ENCODE assay signal across 9 mouse cellular contexts in the genomic region with DNA sequence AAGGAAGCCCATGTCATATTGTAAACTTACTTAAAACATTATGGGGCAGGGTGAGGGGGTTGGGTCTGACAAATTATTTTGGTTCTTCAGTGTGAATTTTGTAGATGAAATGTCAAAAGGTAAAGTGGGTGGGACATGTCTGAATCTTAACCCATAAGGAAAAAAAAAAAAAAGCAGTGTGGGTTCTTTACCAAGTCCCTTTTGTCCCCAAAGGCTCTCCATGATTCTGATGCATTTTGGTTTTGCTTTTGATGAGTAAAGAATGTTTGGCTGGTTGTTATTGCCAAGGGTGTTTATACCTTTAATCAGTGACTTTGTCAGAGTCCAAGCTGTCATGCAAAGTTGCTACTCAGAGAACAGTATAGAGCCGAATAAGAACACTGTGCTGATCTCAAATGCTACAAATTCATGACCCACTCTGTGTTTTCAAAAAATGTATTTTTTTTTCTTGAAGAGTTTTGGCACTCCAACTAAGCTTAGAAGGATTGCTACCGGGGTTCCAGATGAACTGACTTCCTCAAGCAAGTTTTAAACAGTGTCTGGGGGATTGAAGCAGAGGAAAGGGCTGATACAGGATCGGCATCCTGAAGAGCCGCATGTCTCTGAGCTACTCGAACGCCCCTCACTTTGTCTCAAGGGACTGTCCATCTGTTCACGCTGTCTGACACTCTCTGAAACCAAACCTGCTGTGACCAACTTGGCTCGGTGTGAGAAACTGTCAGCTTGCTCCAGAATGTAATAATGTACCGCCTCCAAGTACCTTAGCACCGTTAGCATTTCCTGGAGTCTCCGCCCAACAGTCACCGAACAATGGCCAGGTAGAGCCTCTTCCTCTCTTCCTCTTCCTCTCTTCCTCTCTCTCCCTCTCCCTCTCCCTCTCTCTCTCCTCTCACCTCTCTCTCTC.
A peak's percentile ranks its signal among the peaks of the same experiment; 100 is the strongest.
DNase-seq lines count a peak whose midpoint lies in the region; ATAC-seq and TF ChIP-seq lines count a peak whose summit lies in the region.
"Had no signal": no experiment of that assay in that cellular context is flagged by ENCODE, and none has a peak within 500 bp of the region (broad histone marks: within the 10 kb centered on the region; RNA-seq: fewer than 3 reads in every experiment).

No protein-coding gene starts in this region.

- H3K4me3 ChIP-seq in embryonic facial prominence, embryonic 12.5 days: no peak overlapping the region
- H3K4me3 ChIP-seq in embryonic facial prominence, embryonic 10.5 days: no peak overlapping the region
- H3K4me3 ChIP-seq in CH12.LX (replicated peaks in 1 of 3; ENCODE audit: low read depth in 2 of 3, low read length in 2 of 3, poor library complexity in 1 of 3): peak overlapping the region; percentile 31 to 49 (median 39)
- H3K4me3 ChIP-seq in forebrain, embryonic 12.5 days (replicated peaks): no peak overlapping the region
- no peak overlapping the region for H3K4me3 ChIP-seq in midbrain, embryonic 12.5 days
- H3K4me3 ChIP-seq: left cerebral cortex, adult 2 months had no signal

- peak; percentile 66 for TF ChIP-seq EP300 in CH12.LX (IDR thresholded peaks at IDR 0.05; ENCODE audit: low read length)

- in situ Hi-C loops in CH12.LX (cut with MboI; ENCODE audit: low pct_ligation_motif_present, low pct_unique_long_range_greater_than_20kb, low sequenced_read_pairs): loop anchor here (10.0 kb wide), 1 partner anchor 117 kb away; no protein-coding TSS in a partner anchor

- TF ChIP-seq CTCF in CH12.LX (conservative IDR thresholded peaks at IDR 0.05 in 1 of 2, IDR thresholded peaks at IDR 0.05 in 1 of 2; ENCODE audit: low read depth in 2 of 2, low read length in 2 of 2): no peak

- no peak for DNase-seq in embryonic facial prominence, embryonic 10.5 days (ENCODE audit: low spot score)
- no peak for DNase-seq in CH12.LX (ENCODE audit: extremely low read depth)
- no peak for DNase-seq in gastrocnemius, postnatal 36 days
- DNase-seq in adrenal gland, postnatal 10 days: no peak
- no peak for DNase-seq in adrenal gland, adult 2 months

- no peaks in the 10 kb centered on the region for H3K36me3 ChIP-seq in embryonic facial prominence, embryonic 12.5 days
- H3K36me3 ChIP-seq in embryonic facial prominence, embryonic 10.5 days (replicated peaks): no peaks in the 10 kb centered on the region
- H3K36me3 ChIP-seq in CH12.LX (replicated peaks in 1 of 2; ENCODE audit: control insufficient read depth in 1 of 2, insufficient read depth in 1 of 2, low read length in 1 of 2): no peaks in the 10 kb centered on the region
- H3K36me3 ChIP-seq in forebrain, embryonic 12.5 days (replicated peaks): no peaks in the 10 kb centered on the region
- H3K36me3 ChIP-seq in midbrain, embryonic 12.5 days: no peaks in the 10 kb centered on the region

- TF ChIP-seq POLR2A in CH12.LX (IDR thresholded peaks at IDR 0.05; ENCODE audit: low read depth, low read length): peak; percentile 37; the same call in 1 of the 2 replicates

- H3K79me2 ChIP-seq in CH12.LX (replicated peaks; ENCODE audit: control insufficient read depth, extremely low read depth, insufficient read depth, poor library complexity, severe bottlenecking): no peaks in the 10 kb centered on the region

- no peak overlapping the region for H3K27ac ChIP-seq in embryonic facial prominence, embryonic 12.5 days
- no peak overlapping the region for H3K27ac ChIP-seq in embryonic facial prominence, embryonic 10.5 days (replicated peaks)
- H3K27ac ChIP-seq in CH12.LX (ENCODE audit: insufficient read depth, low read depth): peak overlapping the region; percentile 83
- H3K27ac ChIP-seq in forebrain, embryonic 12.5 days: no peak overlapping the region
- H3K27ac ChIP-seq in midbrain, embryonic 12.5 days (replicated peaks): no peak overlapping the region
- H3K27ac ChIP-seq: left cerebral cortex, adult 2 months had no signal

- dilution Hi-C loops in CH12.LX (cut with MboI; ENCODE audit: extremely low pct_ligation_motif_present, extremely low pct_unique_long_range_greater_than_20kb, low sequenced_read_pairs): no loop called here

- no peak overlapping the region for H3K9ac ChIP-seq in embryonic facial prominence, embryonic 12.5 days
- peak overlapping the region; percentile 65 for H3K9ac ChIP-seq in CH12.LX (ENCODE audit: insufficient read depth, low read depth)
- no peak overlapping the region for H3K9ac ChIP-seq in forebrain, embryonic 12.5 days
- no peak overlapping the region for H3K9ac ChIP-seq in midbrain, embryonic 12.5 days (replicated peaks)

- no peaks in the 10 kb centered on the region for H3K9me3 ChIP-seq in embryonic facial prominence, embryonic 12.5 days
- no peaks in the 10 kb centered on the region for H3K9me3 ChIP-seq in embryonic facial prominence, embryonic 10.5 days
- peaks cover under 1% of the 10 kb centered on the region for H3K9me3 ChIP-seq in CH12.LX (replicated peaks; ENCODE audit: low read length)
- H3K9me3 ChIP-seq in forebrain, embryonic 12.5 days: no peaks in the 10 kb centered on the region
- no peaks in the 10 kb centered on the region for H3K9me3 ChIP-seq in midbrain, embryonic 12.5 days

- TF ChIP-seq RAD21 in CH12.LX (IDR thresholded peaks at IDR 0.05; ENCODE audit: low read depth, low read length): no peak

- H3K4me2 ChIP-seq in embryonic facial prominence, embryonic 12.5 days (replicated peaks): no peak overlapping the region; the same call in 1 of the 2 replicates
- H3K4me2 ChIP-seq in CH12.LX (ENCODE audit: insufficient read depth, low read depth, poor library complexity, severe bottlenecking): peak overlapping the region; percentile 89
- peak overlapping the region; percentile 31 for H3K4me2 ChIP-seq in forebrain, embryonic 12.5 days
- peak overlapping the region; percentile 15; the same call in 1 of the 2 replicates for H3K4me2 ChIP-seq in midbrain, embryonic 12.5 days (replicated peaks)

- 0 out of 2 replicates have a peak, but pooled peaks have one; percentile 41 for ATAC-seq in embryonic facial prominence, embryonic 12.5 days (ENCODE audit: insufficient number of reproducible peaks, insufficient read depth, low FRiP score, low TSS enrichment)
- ATAC-seq in forebrain, embryonic 12.5 days (ENCODE audit: low FRiP score): peak; percentile 55; the same call in 1 of the 2 replicates
- ATAC-seq in midbrain, embryonic 12.5 days (ENCODE audit: low FRiP score, low read depth): peak; percentile 47; the same call in 1 of the 2 replicates

- H3K4me1 ChIP-seq in embryonic facial prominence, embryonic 12.5 days: no peaks in the 10 kb centered on the region
- H3K4me1 ChIP-seq in embryonic facial prominence, embryonic 10.5 days: peaks cover 19% of the 10 kb centered on the region
- H3K4me1 ChIP-seq in CH12.LX (ENCODE audit: control insufficient read depth in 1 of 2, insufficient read depth in 2 of 2): peaks cover 23 to 91% of the 10 kb centered on the region in 2 experiments
- H3K4me1 ChIP-seq in forebrain, embryonic 12.5 days: peaks cover 25% of the 10 kb centered on the region
- H3K4me1 ChIP-seq in midbrain, embryonic 12.5 days: peaks cover 17% of the 10 kb centered on the region

- no peaks in the 10 kb centered on the region for H3K27me3 ChIP-seq in embryonic facial prominence, embryonic 12.5 days
- peaks cover 26% of the 10 kb centered on the region for H3K27me3 ChIP-seq in embryonic facial prominence, embryonic 10.5 days (replicated peaks; ENCODE audit: low read depth, poor library complexity, severe bottlenecking)
- no peaks in the 10 kb centered on the region for H3K27me3 ChIP-seq in CH12.LX (replicated peaks)
- H3K27me3 ChIP-seq in forebrain, embryonic 12.5 days: no peaks in the 10 kb centered on the region
- 0 out of 2 replicates have a peak, but pooled peaks cover 4% of the 10 kb centered on the region for H3K27me3 ChIP-seq in midbrain, embryonic 12.5 days

- intact Hi-C loops in gastrocnemius, postnatal 36 days (cut with DNase I): no loop called here

- 23% methylated on average over 12 of the region's 12 CpGs for WGBS in embryonic facial prominence, embryonic 12.5 days
- 31% methylated on average over 12 of the region's 12 CpGs for WGBS in embryonic facial prominence, embryonic 10.5 days
- WGBS in forebrain, embryonic 12.5 days: 20% methylated on average over 12 of the region's 12 CpGs
- WGBS in midbrain, embryonic 12.5 days: 23% methylated on average over 12 of the region's 12 CpGs

TF ChIP-seq in CH12.LX, 34 proteins besides CTCF, POLR2A, EP300 and RAD21 (continues in another document):
- peak; percentile 41; the same call in 1 of the 2 replicates for TF ChIP-seq JUND (conservative IDR thresholded peaks at IDR 0.05; ENCODE audit: low read depth, low read length)
- TF ChIP-seq MXI1 (IDR thresholded peaks at IDR 0.05; ENCODE audit: low read depth, low read length): peak; percentile 85
- 0 out of 2 replicates have a peak, but pooled peaks have one; percentile 36 for TF ChIP-seq KAT2A (IDR thresholded peaks at IDR 0.05; ENCODE audit: insufficient replicate concordance, low read length)
- 0 out of 2 replicates have a peak, but pooled peaks have one; percentile 28 for TF ChIP-seq MAFK (IDR thresholded peaks at IDR 0.05; ENCODE audit: insufficient replicate concordance, low read length)
- no peak for TF ChIP-seq USF1 (IDR thresholded peaks at IDR 0.05; ENCODE audit: low read depth, low read length)
- TF ChIP-seq PAX5 (IDR thresholded peaks at IDR 0.05; ENCODE audit: low read length): no peak
- peak; percentile 83 for TF ChIP-seq MYC (IDR thresholded peaks at IDR 0.05; ENCODE audit: low read depth, low read length)
- TF ChIP-seq ZNF384 (IDR thresholded peaks at IDR 0.05; ENCODE audit: low read depth, low read length): peak; percentile 72
- peak; percentile 37; the same call in 1 of the 2 replicates for TF ChIP-seq ELF1 (IDR thresholded peaks at IDR 0.05; ENCODE audit: low read depth, low read length)
- peak; percentile 75 for TF ChIP-seq MAX (IDR thresholded peaks at IDR 0.05; ENCODE audit: low read length)
- 0 out of 2 replicates have a peak, but pooled peaks have one; percentile 17 for TF ChIP-seq NRF1 (IDR thresholded peaks at IDR 0.05; ENCODE audit: low read depth, low read length)
- no peak for TF ChIP-seq RCOR1 (conservative IDR thresholded peaks at IDR 0.05; ENCODE audit: low read depth, low read length)
- TF ChIP-seq JUN (IDR thresholded peaks at IDR 0.05; ENCODE audit: insufficient read depth, low read depth, low read length): no peak
- 0 out of 2 replicates have a peak, but pooled peaks have one; percentile 61 for TF ChIP-seq UBTF (IDR thresholded peaks at IDR 0.05; ENCODE audit: low read depth, low read length)
- peak; percentile 74 for TF ChIP-seq ETS1 (conservative IDR thresholded peaks at IDR 0.05; ENCODE audit: low read depth, low read length)
- peak; percentile 56; the same call in 1 of the 2 replicates for TF ChIP-seq IRF4 (IDR thresholded peaks at IDR 0.05; ENCODE audit: low read depth, low read length)
- no peak; the same call in 1 of the 2 replicates for TF ChIP-seq CHD1 (IDR thresholded peaks at IDR 0.05; ENCODE audit: low read depth, low read length)
- no peak for TF ChIP-seq CHD2 (IDR thresholded peaks at IDR 0.05; ENCODE audit: low read length)
- TF ChIP-seq ZC3H11A (IDR thresholded peaks at IDR 0.05; ENCODE audit: low read depth, low read length): no peak
- TF ChIP-seq MAZ (IDR thresholded peaks at IDR 0.05; ENCODE audit: low read depth, low read length): 0 out of 2 replicates have a peak, but pooled peaks have one; percentile 52

Comparison
In these comparisons a context has a peak if more than half of its experiments do, and no peak if none do; other contexts are left out.
1. H3K4me3 ChIP-seq: peak in CH12.LX (3 of 3); none in embryonic facial prominence, embryonic 12.5 days (single experiment), embryonic facial prominence, embryonic 10.5 days (single experiment), forebrain, embryonic 12.5 days (single experiment) and midbrain, embryonic 12.5 days (single experiment).
2. Peak in every context shown above with its lines, with median percentiles within 50 percentile points of each other: ATAC-seq.